Mouse (Mus musculus) brain, embryonic 18.5 days (tissue): ENCODE results near the gene Wdhd1.

ENCODE experiments used
- DNase-seq: peaks from one replicate; pipeline ENCODE4 v3.0.0-alpha.2; 2012; ENCODE audit warnings: low read depth, low spot score

The Wdhd1 gene

DNA sequence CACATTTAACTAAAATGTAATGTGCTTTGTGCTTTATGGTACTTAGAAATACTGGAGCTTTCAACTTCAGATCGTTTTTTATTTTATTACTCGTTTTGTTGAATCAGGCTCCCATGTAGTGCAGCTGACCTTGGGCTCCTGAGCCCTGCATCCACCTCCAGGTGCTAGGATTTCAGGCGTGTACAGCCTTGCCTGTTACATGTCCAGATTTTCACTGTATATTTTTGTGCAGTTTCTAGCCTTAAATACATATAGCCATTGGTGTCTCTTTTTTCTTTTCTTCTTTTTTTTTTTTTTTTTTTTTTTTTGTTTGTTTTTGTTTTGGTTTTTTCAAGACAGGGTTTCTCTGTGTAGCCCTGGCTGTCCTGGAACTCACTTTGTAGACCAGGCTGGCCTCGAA, 4.9 kb upstream of the Wdhd1 start:
- DNase-seq, result no peak

GRCm38 (mm10) chr14:47279058-47279457, 2.4 kb upstream of the Wdhd1 start:
- DNase-seq, result no peak

DNA sequence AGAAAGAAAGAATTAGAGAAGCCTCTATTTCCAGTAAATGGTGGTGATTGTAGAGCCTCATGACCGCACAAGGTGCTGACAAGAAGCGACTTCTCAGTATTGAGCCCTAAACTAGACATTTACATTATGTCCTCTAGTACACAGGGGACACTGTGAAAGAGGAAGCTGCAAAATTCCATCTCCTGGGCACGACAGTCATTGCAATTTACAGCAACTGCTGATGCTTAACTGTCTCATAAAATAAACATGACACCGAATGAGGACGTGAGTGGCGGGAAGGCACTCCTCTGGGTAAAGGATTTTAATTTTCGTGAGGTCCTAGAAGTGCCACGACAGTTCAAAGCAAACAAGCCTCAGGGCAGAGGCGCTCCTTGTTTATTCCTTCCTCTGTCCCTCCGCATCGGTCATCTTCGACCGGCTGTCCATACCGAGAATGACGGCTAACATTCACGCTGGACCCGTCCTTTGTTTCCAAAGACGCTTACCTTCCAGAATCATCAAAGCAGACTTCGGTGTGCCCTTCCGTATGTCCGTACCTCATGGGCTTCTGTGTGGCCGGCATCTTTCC, 537 bp downstream of the Wdhd1 start:
- DNase-seq, result no peak

- DNase-seq, result no peak
Observed at GRCm38 (mm10) chr14:47275417-47275816, 1.2 kb downstream of the Wdhd1 start.

DNA sequence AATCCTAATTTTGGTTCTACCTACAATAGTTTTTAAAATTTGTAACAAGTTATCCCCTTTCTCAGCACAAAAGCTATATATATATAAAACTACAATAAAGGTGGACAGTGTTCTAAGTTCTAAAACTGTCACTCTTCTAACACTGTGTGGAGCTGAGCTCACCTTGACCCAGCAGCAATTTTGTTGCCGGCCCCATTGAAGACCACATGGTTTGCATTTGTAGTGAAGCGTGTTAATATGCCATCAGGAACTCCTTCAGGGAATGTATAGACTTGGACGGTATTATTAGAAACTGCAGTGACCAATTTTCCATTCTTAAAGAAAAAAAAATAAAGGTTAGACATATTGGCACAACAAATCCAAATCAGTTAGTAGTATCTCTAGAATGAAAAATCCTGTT, 2.9 kb downstream of the Wdhd1 start:
- no peak for DNase-seq

GRCm38 (mm10) chr14:47269706-47270105, 7.0 kb downstream of the Wdhd1 start:
- no peak for DNase-seq

DNA sequence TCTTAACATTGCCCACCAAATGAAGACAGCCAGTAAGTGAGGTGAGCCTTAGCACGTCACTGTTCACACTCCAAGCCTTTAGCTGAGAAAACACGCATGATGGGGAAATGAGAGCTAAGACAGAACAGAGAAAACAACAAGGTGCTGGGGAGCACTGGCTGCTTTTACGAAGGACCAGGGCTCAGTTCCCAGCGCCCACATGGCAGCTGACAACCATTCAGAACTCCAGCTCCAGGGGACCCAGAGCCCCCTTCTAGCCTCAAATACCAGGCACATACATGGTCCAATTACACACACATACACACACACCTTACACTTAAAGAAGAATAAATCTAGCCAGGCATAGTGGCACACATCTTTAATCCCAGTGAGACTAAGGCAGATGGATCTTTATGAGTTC, 7.6 kb downstream of the Wdhd1 start:
- no peak for DNase-seq

DNA sequence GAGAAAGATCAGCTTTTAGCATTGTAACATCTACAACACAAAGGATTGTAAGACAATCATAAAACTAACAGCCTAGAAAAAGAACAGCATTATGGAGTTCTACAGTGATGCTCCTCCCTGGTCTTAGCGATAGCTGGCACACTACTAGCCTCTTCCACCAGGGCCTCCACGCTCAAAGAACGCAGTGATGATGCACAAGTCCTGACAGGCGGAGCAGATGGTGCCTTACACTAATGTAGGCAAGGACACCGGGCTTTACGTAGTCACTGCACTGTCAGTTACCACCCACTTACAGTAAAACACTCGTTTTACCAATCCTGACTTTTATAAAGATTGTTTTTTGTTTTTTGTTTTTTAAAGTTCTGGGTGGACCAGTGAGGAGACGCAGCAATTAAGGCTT, 10.8 kb downstream of the Wdhd1 start:
- DNase-seq, result no peak

GRCm38 (mm10) chr14:47264866-47265265, 11.8 kb downstream of the Wdhd1 start:
- no peak for DNase-seq

DNA sequence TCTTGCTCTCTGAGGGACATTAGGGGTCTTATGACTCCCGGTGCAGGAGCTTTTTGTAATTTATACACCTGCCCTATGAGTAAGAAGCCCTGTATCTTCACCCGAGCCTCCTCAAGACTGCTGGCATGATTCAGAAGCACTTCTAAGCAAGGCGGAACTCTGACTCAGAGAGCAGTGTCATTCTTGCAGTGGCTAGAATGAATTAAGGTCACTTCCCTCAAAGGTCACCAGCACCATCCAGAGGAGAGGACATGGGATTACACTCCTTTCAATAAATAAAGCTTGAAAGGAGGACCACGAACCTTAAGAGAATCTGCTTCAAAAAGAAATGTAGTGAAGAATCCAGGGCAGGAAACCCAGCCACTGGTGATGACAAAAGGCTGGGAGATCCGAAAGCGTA, 26.8 kb downstream of the Wdhd1 start:
- DNase-seq, result no peak

DNA sequence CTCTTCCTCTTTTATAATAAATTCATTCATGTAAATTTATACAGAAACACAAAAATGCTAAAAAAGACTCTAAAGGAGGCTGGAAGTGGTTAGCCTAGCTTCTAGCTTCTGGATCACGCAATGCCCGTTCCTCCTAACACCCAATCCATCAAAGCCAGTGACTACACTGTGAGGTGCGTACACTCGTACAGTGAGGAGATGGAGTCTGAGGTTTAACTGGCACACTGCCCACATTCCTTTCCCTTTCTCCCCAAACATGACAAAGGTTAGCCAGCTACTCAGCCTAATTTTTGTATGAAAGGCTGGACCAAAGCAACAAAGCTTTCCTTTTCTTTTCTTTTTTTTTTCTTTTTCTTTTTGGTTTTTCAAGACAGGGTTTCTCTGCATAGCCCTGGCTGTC, 33.9 kb downstream of the Wdhd1 start:
- no peak for DNase-seq

GRCm38 (mm10) chr14:47241046-47241445, 35.6 kb downstream of the Wdhd1 start:
- DNase-seq, result no peak

- no peak for DNase-seq
Observed at GRCm38 (mm10) chr14:47240600-47240999, 36.1 kb downstream of the Wdhd1 start.

DNA sequence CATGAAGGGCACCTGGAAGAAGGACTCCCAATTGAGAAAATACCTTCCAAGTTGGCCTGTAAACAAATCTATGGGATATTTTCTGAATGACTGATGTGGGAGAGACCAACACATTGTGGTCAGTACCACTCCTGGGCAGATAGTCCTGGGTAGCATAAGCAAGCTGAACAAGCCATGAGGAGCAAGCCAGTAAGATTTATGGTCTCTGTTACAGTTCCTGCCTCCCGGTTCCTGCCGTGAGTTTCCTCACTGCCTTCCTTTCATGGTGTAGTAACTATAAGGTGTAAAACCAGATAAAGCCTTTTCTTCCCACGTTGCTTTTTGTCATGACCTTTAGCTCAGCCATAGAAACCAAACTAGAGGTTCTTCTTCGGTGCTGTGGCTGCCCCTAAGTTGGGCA, 39.4 kb downstream of the Wdhd1 start:
- DNase-seq, result no peak

DNA sequence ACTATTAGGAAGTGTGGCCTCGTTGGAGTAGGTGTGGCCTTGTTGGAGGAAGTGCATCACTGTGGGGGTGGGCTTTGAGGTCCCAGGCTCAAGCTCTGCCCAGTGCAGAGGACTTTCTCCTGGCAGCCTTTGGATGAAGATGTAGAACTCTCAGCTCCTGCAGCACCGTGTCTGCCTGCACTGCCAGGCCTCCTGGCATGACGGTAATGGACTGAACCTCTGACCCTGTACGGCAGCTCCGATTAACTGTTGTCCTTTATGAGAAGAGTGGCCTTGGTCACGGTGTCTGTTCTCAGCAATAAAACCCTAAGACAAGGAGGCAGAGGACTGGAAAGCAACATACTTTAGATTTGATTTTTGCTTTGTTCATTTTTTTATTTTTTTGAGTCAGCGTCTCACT, 40.2 kb downstream of the Wdhd1 start:
- DNase-seq, result no peak

DNA sequence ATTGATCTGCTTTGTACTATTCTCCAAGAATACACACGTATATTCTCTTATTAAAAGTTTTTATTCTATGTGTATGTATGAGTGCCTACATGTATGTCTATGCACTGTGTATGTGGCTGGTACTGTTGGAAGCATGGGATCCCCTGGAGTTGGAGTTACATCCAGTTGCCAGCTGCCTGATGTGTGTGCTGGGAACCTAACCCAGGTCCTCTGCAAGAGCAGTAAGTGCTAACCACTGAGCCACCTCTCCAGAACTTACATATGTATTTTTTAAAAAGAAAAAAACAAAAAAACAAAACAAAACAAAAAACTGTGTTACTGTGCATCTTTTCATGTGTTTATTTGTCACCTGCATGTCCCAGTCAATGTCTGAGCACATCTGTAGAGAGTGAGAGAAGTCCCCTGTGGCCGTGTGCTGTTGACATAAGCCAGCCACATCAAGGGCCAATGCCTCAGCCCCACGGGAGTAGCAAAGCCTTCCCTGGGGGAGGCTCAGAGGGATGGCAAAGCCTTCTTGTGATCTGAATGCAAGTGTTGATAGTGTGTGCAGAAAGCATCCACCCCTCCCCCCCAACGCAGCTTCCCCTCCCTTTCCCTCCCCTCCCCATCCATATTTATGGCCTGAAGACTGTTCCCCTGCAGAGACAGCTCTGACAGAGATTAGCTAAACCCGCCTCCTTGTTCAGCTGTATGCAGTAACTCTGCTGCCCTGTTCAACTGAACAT, 42.0 kb downstream of the Wdhd1 start:
- DNase-seq, result no peak

DNA sequence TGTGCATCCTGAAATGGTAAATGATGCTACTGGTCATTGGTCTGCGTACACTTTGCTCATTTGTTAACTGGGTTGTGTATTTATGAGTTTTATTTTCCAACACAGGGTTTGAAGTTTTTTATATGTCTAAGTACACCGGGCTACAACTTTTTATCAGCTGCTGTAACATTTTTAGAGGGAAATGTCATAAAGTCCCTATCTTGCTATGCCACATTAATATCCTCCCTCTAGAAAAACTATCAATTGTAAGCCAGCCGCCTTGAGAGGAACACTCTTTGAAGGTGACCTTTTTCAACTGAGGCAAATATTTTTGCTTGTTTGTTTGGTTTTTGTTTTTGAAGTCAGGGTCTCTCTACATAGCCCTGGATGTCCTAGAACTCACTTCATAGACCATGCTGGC, 42.6 kb downstream of the Wdhd1 start:
- DNase-seq, result no peak

- no peak for DNase-seq
Observed at GRCm38 (mm10) chr14:47233602-47234001, 43.1 kb downstream of the Wdhd1 start.

DNA sequence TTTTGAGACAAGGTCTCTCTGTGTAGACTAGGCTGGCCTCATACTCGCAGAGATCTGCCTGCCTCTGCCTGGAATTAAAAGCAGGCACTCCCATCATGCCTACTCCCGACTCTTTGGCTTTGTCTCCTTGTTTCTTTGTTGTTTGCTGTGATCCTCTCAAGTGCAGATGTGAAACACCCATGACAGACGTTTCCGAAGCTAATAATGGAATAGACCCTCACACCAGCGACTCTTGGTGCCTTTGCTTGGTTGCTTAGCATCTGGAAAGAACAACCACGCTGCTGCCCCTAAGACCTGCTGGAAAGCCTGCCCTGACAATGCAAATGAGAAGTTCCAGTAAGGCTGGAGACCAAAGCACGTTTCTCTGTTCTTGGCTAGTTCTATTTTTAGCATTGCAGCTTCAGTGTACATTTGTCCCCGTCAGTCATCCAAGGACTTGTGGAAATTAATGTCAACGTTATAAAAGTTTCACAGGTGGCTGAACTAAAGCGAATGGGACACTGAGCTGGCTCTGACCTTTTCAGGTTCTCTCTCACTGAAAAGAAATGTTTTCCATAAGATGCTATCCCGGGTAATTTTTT, 46.8 kb downstream of the Wdhd1 start:
- no peak for DNase-seq

- DNase-seq, result no peak
Observed at GRCm38 (mm10) chr14:47225931-47226330, 50.7 kb downstream of the Wdhd1 start.

GRCm38 (mm10) chr14:47224476-47225325, 52.0 kb downstream of the Wdhd1 start:
- DNase-seq, result no peak

DNA sequence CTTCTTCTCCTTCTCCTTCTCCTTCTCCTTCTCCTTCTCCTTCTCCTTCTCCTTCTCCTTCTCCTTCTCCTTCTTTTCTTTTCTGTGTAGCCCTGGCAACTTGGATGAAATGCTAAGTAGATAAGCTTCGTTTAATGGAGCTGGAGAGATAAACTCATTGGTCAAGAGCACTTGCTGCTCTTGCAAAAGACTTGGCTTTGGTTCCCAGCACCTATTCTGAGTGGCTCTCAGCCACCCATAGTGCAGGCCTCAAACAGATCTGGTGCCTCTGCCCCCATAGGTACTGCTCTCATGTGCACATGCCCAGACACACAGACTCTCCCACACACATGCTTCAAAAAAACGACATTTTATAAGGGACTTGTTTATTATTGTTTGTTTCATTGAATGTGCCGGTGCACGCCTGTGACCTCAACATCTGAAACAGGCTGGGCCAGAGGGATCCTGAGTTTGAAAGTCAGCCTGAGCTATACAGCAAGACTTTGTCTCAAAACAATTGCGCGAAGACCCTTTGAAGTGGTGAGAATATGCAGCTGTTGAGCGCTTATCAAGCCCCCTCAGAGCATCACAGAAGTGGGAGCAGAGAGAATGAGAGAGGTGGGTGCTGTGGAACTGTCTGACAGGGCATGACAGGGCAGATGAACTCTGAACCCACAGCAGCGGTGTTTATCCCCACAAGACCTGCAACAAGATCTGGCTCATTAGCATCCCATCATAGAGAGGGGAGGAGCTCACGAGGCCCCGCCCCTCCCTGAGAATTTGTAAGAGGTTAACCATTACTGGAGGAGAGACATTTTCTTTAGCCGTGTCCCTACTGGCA, 53.8 kb downstream of the Wdhd1 start:
- no peak for DNase-seq
